Comparison of ENCODE assay signal across 7 mouse cellular contexts in genomic region chr14:37097956-37098530, GRCm38 (mm10). TPM values are rescaled to one million over a fixed set of nuclear protein-coding genes. Genes with fewer than 3 reads are reported as not detected.
DNase-seq lines count a peak whose midpoint lies in the region; ATAC-seq and TF ChIP-seq lines count a peak whose summit lies in the region.

Gene Cdhr1, minus strand, starts transcription at chr14:37098347.

- no peak for TF ChIP-seq CTCF in lung, postnatal 0 days (IDR thresholded peaks at IDR 0.05)

- under 1% methylated on average over 26 of the region's 30 CpGs for WGBS in lung, postnatal 0 days
- under 1% methylated on average over 30 of the region's 30 CpGs for WGBS in hindbrain, embryonic 10.5 days
- WGBS in limb, embryonic 10.5 days = 2% methylated on average over 30 of the region's 30 CpGs

- H3K4me3 ChIP-seq in lung, postnatal 0 days (ENCODE audit: low read depth, low read length) = no peak within 1 kb of the TSS
- peak within 1 kb of the TSS; percentile 53 for H3K4me3 ChIP-seq in hindbrain, embryonic 10.5 days
- peak within 1 kb of the TSS; percentile 47 for H3K4me3 ChIP-seq in limb, embryonic 10.5 days

- TF ChIP-seq EP300 in lung, postnatal 0 days (IDR thresholded peaks at IDR 0.05) = no peak

- H3K9me3 ChIP-seq in lung, postnatal 0 days (ENCODE audit: low read length) = no peaks in the 10 kb centered on the region
- no peaks in the 10 kb centered on the region for H3K9me3 ChIP-seq in hindbrain, embryonic 10.5 days
- H3K9me3 ChIP-seq in limb, embryonic 10.5 days (replicated peaks) = no peaks in the 10 kb centered on the region

- no peak within 1 kb of the TSS for H3K27ac ChIP-seq in lung, postnatal 0 days (ENCODE audit: low read length)
- H3K27ac ChIP-seq in hindbrain, embryonic 10.5 days = peak within 1 kb of the TSS; percentile 71
- no peak within 1 kb of the TSS for H3K27ac ChIP-seq in limb, embryonic 10.5 days

- H3K4me1 ChIP-seq in lung, postnatal 0 days (ENCODE audit: insufficient read depth, low read depth, low read length) = no peaks in the 10 kb centered on the region
- peaks cover 13% of the 10 kb centered on the region for H3K4me1 ChIP-seq in hindbrain, embryonic 10.5 days (replicated peaks)
- H3K4me1 ChIP-seq in limb, embryonic 10.5 days = peaks cover 8% of the 10 kb centered on the region

- 0 out of 2 replicates have a peak within 1 kb of the TSS, but pooled peaks have one; percentile 30 for H3K4me2 ChIP-seq in lung, postnatal 0 days (replicated peaks; ENCODE audit: low read depth, low read length)

- no peaks in the 10 kb centered on the region for H3K36me3 ChIP-seq in lung, postnatal 0 days (ENCODE audit: insufficient read depth, low read length)
- no peaks in the 10 kb centered on the region for H3K36me3 ChIP-seq in hindbrain, embryonic 10.5 days
- no peaks in the 10 kb centered on the region for H3K36me3 ChIP-seq in limb, embryonic 10.5 days

- no peak within 1 kb of the TSS for H3K9ac ChIP-seq in lung, postnatal 0 days (replicated peaks; ENCODE audit: low read depth)

- H3K27me3 ChIP-seq in lung, postnatal 0 days (replicated peaks; ENCODE audit: insufficient read depth, low read length) = 0 out of 2 replicates have a peak, but pooled peaks cover 9% of the 10 kb centered on the region
- peaks cover 37% of the 10 kb centered on the region for H3K27me3 ChIP-seq in hindbrain, embryonic 10.5 days (ENCODE audit: insufficient read depth, poor library complexity, severe bottlenecking)
- H3K27me3 ChIP-seq in limb, embryonic 10.5 days (ENCODE audit: low read depth, poor library complexity, severe bottlenecking) = peaks cover 36% of the 10 kb centered on the region

- no peak for ATAC-seq in lung, postnatal 0 days

- no peak for DNase-seq in lung, postnatal 0 days (ENCODE audit: low spot score)
- DNase-seq in lung, postnatal 36 days = no peak
- DNase-seq in embryo, embryonic 11 days = peak; percentile 61
- DNase-seq in hindbrain, embryonic 10.5 days (ENCODE audit: low spot score) = peak; percentile 49
- DNase-seq in limb, embryonic 10.5 days (ENCODE audit: low spot score) = peak; percentile 53
- DNase-seq in retina, adult 2 months (ENCODE audit: low read depth, low spot score) = peak; percentile 84
- DNase-seq in spleen, adult 18-20 months = no peak

RNA-seq across cellular contexts. Expression of gene Cdhr1, which starts in this region (rescaled TPM):
- 0.05 and 0.08 TPM in 2 replicates for polyA plus RNA-seq in lung, postnatal 0 days (2015; fragmentation: Nextera tagmentation; extraction: Ambion mirVana)
- polyA plus RNA-seq in hindbrain, embryonic 10.5 days (2016; fragmentation: Nextera tagmentation; extraction: Ambion mirVana) = 0.77 and 2.6 TPM in 2 replicates
- polyA plus RNA-seq in limb, embryonic 10.5 days (2016; fragmentation: Nextera tagmentation; extraction: Ambion mirVana) = 0.04 and 0.09 TPM in 2 replicates

Comparison
In these comparisons a context has a peak if more than half of its experiments do, and no peak if none do; other contexts are left out.
1. Peak in DNase-seq and H3K4me3 ChIP-seq in limb, embryonic 10.5 days; RNA of the gene not detected or under 1 TPM.
2. DNase-seq: peak in embryo, embryonic 11 days (single experiment), hindbrain, embryonic 10.5 days (single experiment) and retina, adult 2 months (single experiment); none in lung, postnatal 0 days (single experiment), lung, postnatal 36 days (single experiment) and spleen, adult 18-20 months (0 of 2).